8 mouse cellular contexts compared by ENCODE assay signal in genomic region chr9:44708925-44709324, GRCm38 (mm10). TPM values are rescaled to one million over a fixed set of nuclear protein-coding genes. Genes with fewer than 3 reads are reported as not detected.
A peak's percentile ranks its signal among the peaks of the same experiment; 100 is the strongest.
DNase-seq lines count a peak whose midpoint lies in the region; ATAC-seq lines count a peak whose summit lies in the region.

No protein-coding gene starts in this region.

- peaks cover 28% of the 10 kb centered on the region for H3K4me1 ChIP-seq in kidney, embryonic 15.5 days
- peaks cover 26% of the 10 kb centered on the region for H3K4me1 ChIP-seq in hindbrain, embryonic 12.5 days
- peaks cover 15% of the 10 kb centered on the region for H3K4me1 ChIP-seq in midbrain, embryonic 15.5 days

- H3K9ac ChIP-seq in kidney, embryonic 15.5 days: peak overlapping the region; percentile 50; the same call in 1 of the 2 replicates
- H3K9ac ChIP-seq in hindbrain, embryonic 12.5 days: peak overlapping the region; percentile 18; the same call in 1 of the 2 replicates
- no peak overlapping the region for H3K9ac ChIP-seq in midbrain, embryonic 15.5 days

- 20% methylated on average over 6 of the region's 6 CpGs for WGBS in kidney, embryonic 15.5 days
- WGBS in hindbrain, embryonic 12.5 days: 18% methylated on average over 6 of the region's 6 CpGs
- 13% methylated on average over 6 of the region's 6 CpGs for WGBS in midbrain, embryonic 15.5 days

- DNase-seq in kidney, postnatal 25 days: no peak
- DNase-seq in adrenal gland, postnatal 25 days: peak; percentile 54
- no peak for DNase-seq in thymus, postnatal 10 days (ENCODE audit: low spot score in 2 of 2)
- no peak for DNase-seq in c-Kit-positive CD71-positive TER-119-positive erythroid progenitor cells, embryonic 14.5 days (ENCODE audit: low spot score)
- no peak for DNase-seq in adipocyte (ENCODE audit: low spot score)

- no peaks in the 10 kb centered on the region for H3K27me3 ChIP-seq in kidney, embryonic 15.5 days
- H3K27me3 ChIP-seq in hindbrain, embryonic 12.5 days: no peaks in the 10 kb centered on the region
- H3K27me3 ChIP-seq in midbrain, embryonic 15.5 days (replicated peaks): no peaks in the 10 kb centered on the region

- peak overlapping the region; percentile 48 for H3K4me3 ChIP-seq in kidney, embryonic 15.5 days (replicated peaks)
- H3K4me3 ChIP-seq in hindbrain, embryonic 12.5 days: peak overlapping the region; percentile 26; the same call in 1 of the 2 replicates
- no peak overlapping the region for H3K4me3 ChIP-seq in midbrain, embryonic 15.5 days

- peak overlapping the region; percentile 64; the same call in 1 of the 2 replicates for H3K27ac ChIP-seq in kidney, embryonic 15.5 days
- no peak overlapping the region for H3K27ac ChIP-seq in hindbrain, embryonic 12.5 days
- H3K27ac ChIP-seq in midbrain, embryonic 15.5 days: no peak overlapping the region

- H3K4me2 ChIP-seq in kidney, embryonic 15.5 days: peak overlapping the region; percentile 91
- peak overlapping the region; percentile 55 for H3K4me2 ChIP-seq in hindbrain, embryonic 12.5 days (replicated peaks)
- peak overlapping the region; percentile 45 for H3K4me2 ChIP-seq in midbrain, embryonic 15.5 days

- no peak for ATAC-seq in kidney, embryonic 15.5 days (replicated peaks; ENCODE audit: low FRiP score)
- peak; percentile 46; the same call in 1 of the 2 replicates for ATAC-seq in hindbrain, embryonic 12.5 days (ENCODE audit: low FRiP score)
- ATAC-seq in midbrain, embryonic 15.5 days (replicated peaks): peak; percentile 64; the same call in 1 of the 2 replicates

- H3K36me3 ChIP-seq in kidney, embryonic 15.5 days: peaks cover 86% of the 10 kb centered on the region
- peaks cover 86% of the 10 kb centered on the region for H3K36me3 ChIP-seq in hindbrain, embryonic 12.5 days
- peaks cover 29% of the 10 kb centered on the region; the same call in 1 of the 2 replicates for H3K36me3 ChIP-seq in midbrain, embryonic 15.5 days (replicated peaks)

- H3K9me3 ChIP-seq in kidney, embryonic 15.5 days (replicated peaks): no peaks in the 10 kb centered on the region
- H3K9me3 ChIP-seq in hindbrain, embryonic 12.5 days (replicated peaks): no peaks in the 10 kb centered on the region
- H3K9me3 ChIP-seq in midbrain, embryonic 15.5 days: no peaks in the 10 kb centered on the region

RNA-seq across cellular contexts. Expression of gene Phldb1, which starts 26.1 kb away (rescaled TPM):
- polyA plus RNA-seq in kidney, embryonic 15.5 days (2015; fragmentation: Nextera tagmentation; extraction: Ambion mirVana): 34.5 and 36.4 TPM in 2 replicates
- total RNA-seq in adrenal gland, postnatal 25 days (2021): 33.7 and 36.9 TPM in 2 replicates
- 70.8 and 74.1 TPM in 2 replicates for polyA plus RNA-seq in hindbrain, embryonic 12.5 days (2016; fragmentation: Nextera tagmentation; extraction: Ambion mirVana)
- 56.5 and 58.9 TPM in 2 replicates for polyA plus RNA-seq in midbrain, embryonic 15.5 days (2015; fragmentation: Nextera tagmentation; extraction: Ambion mirVana)

RNA-seq across cellular contexts. Expression of gene Treh, which starts 35.9 kb away (rescaled TPM):
- 0.22 and 0.23 TPM in 2 replicates for polyA plus RNA-seq in kidney, embryonic 15.5 days (2015; fragmentation: Nextera tagmentation; extraction: Ambion mirVana)
- total RNA-seq in adrenal gland, postnatal 25 days (2021): not detected in 2 replicates
- not detected in 2 replicates for polyA plus RNA-seq in hindbrain, embryonic 12.5 days (2016; fragmentation: Nextera tagmentation; extraction: Ambion mirVana)
- polyA plus RNA-seq in midbrain, embryonic 15.5 days (2015; fragmentation: Nextera tagmentation; extraction: Ambion mirVana): not detected in 2 replicates

RNA-seq across cellular contexts. Expression of gene Arcn1, which starts 58.7 kb away (rescaled TPM):
- 201 and 202 TPM in 2 replicates for polyA plus RNA-seq in kidney, embryonic 15.5 days (2015; fragmentation: Nextera tagmentation; extraction: Ambion mirVana)
- 148 and 170 TPM in 2 replicates for total RNA-seq in adrenal gland, postnatal 25 days (2021)
- 179 and 194 TPM in 2 replicates for polyA plus RNA-seq in hindbrain, embryonic 12.5 days (2016; fragmentation: Nextera tagmentation; extraction: Ambion mirVana)
- 134 and 136 TPM in 2 replicates for polyA plus RNA-seq in midbrain, embryonic 15.5 days (2015; fragmentation: Nextera tagmentation; extraction: Ambion mirVana)

RNA-seq across cellular contexts. Expression of gene Ift46, which starts 58.8 kb away (rescaled TPM):
- 99.3 and 105 TPM in 2 replicates for polyA plus RNA-seq in kidney, embryonic 15.5 days (2015; fragmentation: Nextera tagmentation; extraction: Ambion mirVana)
- 71.7 and 97.0 TPM in 2 replicates for total RNA-seq in adrenal gland, postnatal 25 days (2021)
- 153 and 161 TPM in 2 replicates for polyA plus RNA-seq in hindbrain, embryonic 12.5 days (2016; fragmentation: Nextera tagmentation; extraction: Ambion mirVana)
- 168 and 169 TPM in 2 replicates for polyA plus RNA-seq in midbrain, embryonic 15.5 days (2015; fragmentation: Nextera tagmentation; extraction: Ambion mirVana)
